Mouse (Mus musculus) forebrain, embryonic 12.5 days (tissue): ENCODE results near the gene Brsk2. TPM values are rescaled to one million over a fixed set of nuclear protein-coding genes. Genes with fewer than 3 reads are reported as not detected.

Experiments used
- ATAC-seq: fragments of 200-750 bp; cut with Nextera tagmentation; 2 replicates; pipeline ENCODE4 v1.8.0; 2017; ENCODE audit warnings: moderate TSS enrichment; ENCODE audit not compliant: low FRiP score
- H3K27ac ChIP-seq: fragments of 300-500 bp; sonication (generic); 2 replicates; pipeline ENCODE4 v1.5.1; 2016; ENCODE audit warnings: mild to moderate bottlenecking
- H3K27me3 ChIP-seq: fragments of 300-500 bp; sonication (generic); 2 replicates; pipeline ENCODE4 v1.6.1; 2016; ENCODE audit warnings: mild to moderate bottlenecking
- H3K36me3 ChIP-seq: fragments of 300-500 bp; sonication (generic); replicated peaks from 2 replicates; pipeline ENCODE4 v1.6.1; 2016; ENCODE audit warnings: mild to moderate bottlenecking
- H3K4me1 ChIP-seq: fragments of 300-500 bp; sonication (generic); 2 replicates; pipeline ENCODE4 v1.6.1; 2016
- H3K4me2 ChIP-seq: fragments of 300-500 bp; sonication (generic); 2 replicates; pipeline ENCODE4 v1.6.1; 2016; ENCODE audit warnings: mild to moderate bottlenecking, moderate library complexity
- H3K4me3 ChIP-seq: fragments of 300-500 bp; sonication (generic); replicated peaks from 2 replicates; pipeline ENCODE4 v1.5.1; 2016; ENCODE audit warnings: mild to moderate bottlenecking
- H3K9ac ChIP-seq: fragments of 300-500 bp; sonication (generic); 2 replicates; pipeline ENCODE4 v1.6.1; 2016; ENCODE audit warnings: mild to moderate bottlenecking
- H3K9me3 ChIP-seq: fragments of 300-500 bp; sonication (generic); 2 replicates; pipeline ENCODE4 v1.6.1; 2016
- WGBS: fragments of 180-500 bp; shearing (Covaris S2); methylation state at CpG from one replicate; pipeline ENCODE4 v1.1.7; 2016; 5-methylcytosine and 5-hydroxymethylcytosine counted together
- microRNA-seq: library from miRNA; unstranded; fragments of <30 nt; microRNA quantifications from one replicate; pipeline ENCODE4, GENCODE M21; 2017
- polyA plus RNA-seq: library from polyadenylated mRNA; unstranded; fragments of >200 nt; fragmentation: Nextera tagmentation; extraction: Ambion mirVana; gene quantifications from 2 replicates; pipeline ENCODE4 v1.2.1, GENCODE M21; 2016

Brsk2 gene
- polyA plus RNA-seq, 1 experiment from 2014 or later: 19.8 TPM

DNA sequence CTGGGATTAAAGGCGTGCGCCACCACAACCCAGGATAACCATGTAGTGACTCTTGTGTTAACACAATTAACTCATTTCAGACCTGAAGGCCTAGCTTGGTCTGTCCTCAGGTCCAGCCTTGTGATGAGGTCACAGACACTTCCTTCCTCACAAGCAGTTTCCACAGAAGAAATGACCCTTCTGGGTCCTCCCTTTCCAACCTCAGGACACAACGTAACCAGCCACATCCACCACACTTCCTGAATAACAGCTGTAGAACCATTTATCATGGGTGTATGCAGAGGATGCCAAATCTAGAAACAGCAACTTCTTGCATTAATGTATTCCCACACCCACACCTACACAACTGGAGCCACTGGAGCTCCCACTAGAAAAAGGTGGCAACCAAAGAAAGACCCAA is 91.2 kb downstream of the Brsk2 start:
- Histone ChIP-seq H3K4me3 (no peak overlapping the region), H3K27me3 (no peaks in the 10 kb centered on the region), H3K4me1 (peaks cover 10% of the 10 kb centered on the region), H3K4me2 (no peak overlapping the region), H3K9ac (no peak overlapping the region), H3K36me3 (no peaks in the 10 kb centered on the region), H3K9me3 (no peaks in the 10 kb centered on the region), H3K27ac (no peak overlapping the region)
- ATAC-seq: no peak
- WGBS: 93% methylated on average over 3 of the region's 3 CpGs

- Histone ChIP-seq H3K4me3 (no peak overlapping the region), H3K36me3 (no peaks in the 10 kb centered on the region), H3K27me3 (no peaks in the 10 kb centered on the region), H3K9ac (0 out of 2 replicates have a peak overlapping the region, but pooled peaks have one; percentile 21), H3K27ac (no peak overlapping the region), H3K4me1 (peaks cover 5% of the 10 kb centered on the region; the same call in 1 of the 2 replicates), H3K4me2 (no peak overlapping the region), H3K9me3 (no peaks in the 10 kb centered on the region)
- 19% methylated on average over 2 of the region's 2 CpGs for WGBS
- no peak for ATAC-seq
Observed at GRCm38 (mm10) chr7:142045344-142045743, 95.8 kb downstream of the Brsk2 start.

GRCm38 (mm10) chr7:142045932-142046331 is 96.4 kb downstream of the Brsk2 start:
- Histone ChIP-seq H3K27ac (no peak overlapping the region), H3K4me2 (no peak overlapping the region), H3K27me3 (no peaks in the 10 kb centered on the region), H3K36me3 (no peaks in the 10 kb centered on the region), H3K4me3 (no peak overlapping the region), H3K4me1 (peaks cover 5% of the 10 kb centered on the region; the same call in 1 of the 2 replicates), H3K9ac (no peak overlapping the region), H3K9me3 (no peaks in the 10 kb centered on the region)
- no peak for ATAC-seq
- WGBS: 91% methylated on average over 1 of the region's 1 CpGs

DNA sequence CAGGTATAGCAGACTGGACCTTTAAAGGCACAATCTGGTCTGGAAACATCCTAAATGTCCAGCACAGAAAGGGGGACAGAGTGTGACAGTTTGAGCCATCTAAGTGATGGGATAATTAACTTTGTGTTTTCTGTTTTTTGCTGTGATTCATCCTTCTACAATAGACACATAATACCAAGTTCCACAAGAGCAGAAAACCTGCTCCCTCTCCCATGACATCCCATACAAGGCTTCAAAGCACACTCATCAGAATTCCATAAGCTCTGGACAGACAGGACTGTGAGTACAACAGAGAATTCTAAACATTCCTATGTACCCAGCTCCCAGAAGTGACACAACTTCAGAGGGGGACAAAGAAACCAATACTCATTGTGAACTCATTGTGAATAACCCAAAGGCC is 101.0 kb downstream of the Brsk2 start:
- no peaks in the 10 kb centered on the region for H3K27me3 ChIP-seq
- H3K4me2 ChIP-seq: no peak overlapping the region
- H3K27ac ChIP-seq: no peak overlapping the region
- no peaks in the 10 kb centered on the region for H3K9me3 ChIP-seq
- H3K4me3 ChIP-seq: no peak overlapping the region
- no peak for ATAC-seq
- H3K9ac ChIP-seq: no peak overlapping the region
- H3K36me3 ChIP-seq: peaks cover 5% of the 10 kb centered on the region; the same call in 1 of the 2 replicates
- peaks cover under 1% of the 10 kb centered on the region; the same call in 1 of the 2 replicates for H3K4me1 ChIP-seq

Small RNAs within 50 kb of the gene (microRNA-seq; reads per million reads assigned to microRNA genes)
- gene Mir3104: 1.7 reads per million

Other genes with a start within 250 kb of the Brsk2 start
- not detected in 2 replicates for gene Muc5ac, start 160.8 kb upstream of the Brsk2 start, polyA plus RNA-seq
- gene Muc5b, start 110.7 kb upstream of the Brsk2 start, polyA plus RNA-seq: 0.03 and 0.05 TPM in 2 replicates
- gene Tollip, start 31.2 kb upstream of the Brsk2 start, polyA plus RNA-seq: 69.2 and 76.2 TPM in 2 replicates
- gene Mob2, start 111.3 kb downstream of the Brsk2 start, polyA plus RNA-seq: 46.4 and 46.9 TPM in 2 replicates
- gene Dusp8, start 146.1 kb downstream of the Brsk2 start, polyA plus RNA-seq: 45.0 and 45.8 TPM in 2 replicates
- not detected in 2 replicates for gene Gm45618, start 171.0 kb downstream of the Brsk2 start, polyA plus RNA-seq
- gene Gm39115, start 186.3 kb downstream of the Brsk2 start, polyA plus RNA-seq: not detected in 2 replicates
- not detected in 2 replicates for gene Gm45337, start 194.9 kb downstream of the Brsk2 start, polyA plus RNA-seq
- gene Gm29735, start 207.4 kb downstream of the Brsk2 start, polyA plus RNA-seq: not detected in 2 replicates
- gene Gm4553, start 216.0 kb downstream of the Brsk2 start, polyA plus RNA-seq: not detected in 2 replicates
- not detected in 2 replicates for gene Krtap5-2, start 226.3 kb downstream of the Brsk2 start, polyA plus RNA-seq
- gene Gm10153, start 240.6 kb downstream of the Brsk2 start, polyA plus RNA-seq: not detected in 2 replicates